Mouse (Mus musculus): Measurements from ENCODE around the gene Dnase2b. TPM values are rescaled to one million over a fixed set of nuclear protein-coding genes. Genes with fewer than 3 reads are reported as not detected.

The Dnase2b gene
- not detected for polyA plus RNA-seq (2012; fragmentation: generic; extraction: Trizol)
- long read RNA-seq, experiment 1 = 0 reads
- long read RNA-seq, experiment 2 = 0 reads

- H3K4me3 ChIP-seq (ENCODE audit: insufficient read depth, poor library complexity, severe bottlenecking) = no peak within 1 kb of the TSS
- TF ChIP-seq MYOD1 (IDR thresholded peaks at IDR 0.05; ENCODE audit: control insufficient read depth, insufficient read length, low read depth) = no peak
- no peak for TF ChIP-seq CTCF (IDR thresholded peaks at IDR 0.05; ENCODE audit: control insufficient read depth, insufficient read depth, insufficient read length)
- no peak for TF ChIP-seq CEBPB (IDR thresholded peaks at IDR 0.05; ENCODE audit: low read depth)
- TF ChIP-seq USF1 (IDR thresholded peaks at IDR 0.05; ENCODE audit: low read depth) = no peak
- no peak for TF ChIP-seq FOSL1 (IDR thresholded peaks at IDR 0.05; ENCODE audit: insufficient read depth, low read length, poor library complexity, severe bottlenecking)
- TF ChIP-seq MAX (IDR thresholded peaks at IDR 0.05) = no peak
- no peak for TF ChIP-seq MYOG (IDR thresholded peaks at IDR 0.05; ENCODE audit: control insufficient read depth, extremely low read depth, insufficient read length)
- H3K36me3 ChIP-seq (ENCODE audit: control insufficient read depth, insufficient read depth) = no peaks in the 10 kb centered on the region
Measured at GRCm38 (mm10) chr3:146615496-146615895, at the start of gene Dnase2b. Gene Dnase2b, minus strand, starts transcription at chr3:146615596.

GRCm38 (mm10) chr3:146661907-146662306, 46.5 kb upstream of the Dnase2b start:
- H3K79me3 ChIP-seq (ENCODE audit: low read depth) = no peaks in the 10 kb centered on the region
- no peak for TF ChIP-seq USF1 (IDR thresholded peaks at IDR 0.05; ENCODE audit: low read depth)
- no peak for TF ChIP-seq CTCF (IDR thresholded peaks at IDR 0.05; ENCODE audit: control insufficient read depth, insufficient read depth, insufficient read length)
- no peak for TF ChIP-seq FOSL1 (IDR thresholded peaks at IDR 0.05; ENCODE audit: insufficient read depth, low read length, poor library complexity, severe bottlenecking)
- no peak overlapping the region for H3K4me3 ChIP-seq (ENCODE audit: insufficient read depth, poor library complexity, severe bottlenecking)
- no peaks in the 10 kb centered on the region for H3K36me3 ChIP-seq (ENCODE audit: control insufficient read depth, insufficient read depth)
- H3K27me3 ChIP-seq (ENCODE audit: control insufficient read depth, insufficient read depth, insufficient read length) = no peaks in the 10 kb centered on the region
- H3ac ChIP-seq (ENCODE audit: control insufficient read depth, insufficient read length, low read depth) = no peak overlapping the region
- no peaks in the 10 kb centered on the region for H3K79me2 ChIP-seq (ENCODE audit: control insufficient read depth, insufficient read depth)

More at GRCm38 (mm10) chr3:146615496-146615895, at the start of gene Dnase2b:
- Histone ChIP-seq H3K27me3 (ENCODE audit: control insufficient read depth, insufficient read depth, insufficient read length) (no peaks in the 10 kb centered on the region), H3K79me3 (ENCODE audit: low read depth) (no peaks in the 10 kb centered on the region), H3K79me2 (ENCODE audit: control insufficient read depth, insufficient read depth) (no peaks in the 10 kb centered on the region), H3ac (ENCODE audit: control insufficient read depth, insufficient read length, low read depth) (no peak within 1 kb of the TSS)

GRCm38 (mm10) chr3:146661001-146661400, 45.6 kb upstream of the Dnase2b start:
- Histone ChIP-seq H3K79me3 (ENCODE audit: low read depth) (no peaks in the 10 kb centered on the region), H3K79me2 (ENCODE audit: control insufficient read depth, insufficient read depth) (no peaks in the 10 kb centered on the region), H3K36me3 (ENCODE audit: control insufficient read depth, insufficient read depth) (no peaks in the 10 kb centered on the region), H3K27me3 (ENCODE audit: control insufficient read depth, insufficient read depth, insufficient read length) (no peaks in the 10 kb centered on the region), H3ac (ENCODE audit: control insufficient read depth, insufficient read length, low read depth) (no peak overlapping the region), H3K4me3 (ENCODE audit: insufficient read depth, poor library complexity, severe bottlenecking) (no peak overlapping the region)
- TF ChIP-seq FOSL1 (IDR thresholded peaks at IDR 0.05; ENCODE audit: insufficient read depth, low read length, poor library complexity, severe bottlenecking) (no peak), MAX (IDR thresholded peaks at IDR 0.05) (no peak), CEBPB (IDR thresholded peaks at IDR 0.05; ENCODE audit: low read depth) (no peak), MYOD1 (IDR thresholded peaks at IDR 0.05; ENCODE audit: control insufficient read depth, insufficient read length, low read depth) (no peak), CTCF (IDR thresholded peaks at IDR 0.05; ENCODE audit: control insufficient read depth, insufficient read depth, insufficient read length) (no peak), MYOG (IDR thresholded peaks at IDR 0.05; ENCODE audit: control insufficient read depth, extremely low read depth, insufficient read length) (no peak), USF1 (IDR thresholded peaks at IDR 0.05; ENCODE audit: low read depth) (no peak)

- no peaks in the 10 kb centered on the region for H3K36me3 ChIP-seq (ENCODE audit: control insufficient read depth, insufficient read depth)
- no peaks in the 10 kb centered on the region for H3K27me3 ChIP-seq (ENCODE audit: control insufficient read depth, insufficient read depth, insufficient read length)
- H3K79me2 ChIP-seq (ENCODE audit: control insufficient read depth, insufficient read depth) = no peaks in the 10 kb centered on the region
- H3ac ChIP-seq (ENCODE audit: control insufficient read depth, insufficient read length, low read depth) = no peak overlapping the region
- TF ChIP-seq FOSL1 (IDR thresholded peaks at IDR 0.05; ENCODE audit: insufficient read depth, low read length, poor library complexity, severe bottlenecking) (no peak), MYOG (IDR thresholded peaks at IDR 0.05; ENCODE audit: control insufficient read depth, extremely low read depth, insufficient read length) (no peak), MYOD1 (IDR thresholded peaks at IDR 0.05; ENCODE audit: control insufficient read depth, insufficient read length, low read depth) (no peak), CTCF (IDR thresholded peaks at IDR 0.05; ENCODE audit: control insufficient read depth, insufficient read depth, insufficient read length) (no peak), USF1 (IDR thresholded peaks at IDR 0.05; ENCODE audit: low read depth) (no peak), CEBPB (IDR thresholded peaks at IDR 0.05; ENCODE audit: low read depth) (no peak), MAX (IDR thresholded peaks at IDR 0.05) (no peak)
- H3K4me3 ChIP-seq (ENCODE audit: insufficient read depth, poor library complexity, severe bottlenecking) = no peak overlapping the region
- H3K79me3 ChIP-seq (ENCODE audit: low read depth) = no peaks in the 10 kb centered on the region
Measured at GRCm38 (mm10) chr3:146659321-146659720, 43.9 kb upstream of the Dnase2b start.

GRCm38 (mm10) chr3:146658061-146658639, 42.8 kb upstream of the Dnase2b start:
- no peaks in the 10 kb centered on the region for H3K79me3 ChIP-seq (ENCODE audit: low read depth)
- no peaks in the 10 kb centered on the region for H3K36me3 ChIP-seq (ENCODE audit: control insufficient read depth, insufficient read depth)
- no peaks in the 10 kb centered on the region for H3K27me3 ChIP-seq (ENCODE audit: control insufficient read depth, insufficient read depth, insufficient read length)
- no peak for TF ChIP-seq MYOG (IDR thresholded peaks at IDR 0.05; ENCODE audit: control insufficient read depth, extremely low read depth, insufficient read length)
- no peak for TF ChIP-seq USF1 (IDR thresholded peaks at IDR 0.05; ENCODE audit: low read depth)
- TF ChIP-seq CEBPB (IDR thresholded peaks at IDR 0.05; ENCODE audit: low read depth) = no peak
- no peak for TF ChIP-seq MYOD1 (IDR thresholded peaks at IDR 0.05; ENCODE audit: control insufficient read depth, insufficient read length, low read depth)
- no peak for TF ChIP-seq CTCF (IDR thresholded peaks at IDR 0.05; ENCODE audit: control insufficient read depth, insufficient read depth, insufficient read length)
- no peak for TF ChIP-seq MAX (IDR thresholded peaks at IDR 0.05)
- TF ChIP-seq FOSL1 (IDR thresholded peaks at IDR 0.05; ENCODE audit: insufficient read depth, low read length, poor library complexity, severe bottlenecking) = no peak
- H3K79me2 ChIP-seq (ENCODE audit: control insufficient read depth, insufficient read depth) = no peaks in the 10 kb centered on the region
- H3K4me3 ChIP-seq (ENCODE audit: insufficient read depth, poor library complexity, severe bottlenecking) = no peak overlapping the region
- H3ac ChIP-seq (ENCODE audit: control insufficient read depth, insufficient read length, low read depth) = no peak overlapping the region

- TF ChIP-seq MYOG (IDR thresholded peaks at IDR 0.05; ENCODE audit: control insufficient read depth, extremely low read depth, insufficient read length) (no peak), CEBPB (IDR thresholded peaks at IDR 0.05; ENCODE audit: low read depth) (peak; percentile 59)
- no peak overlapping the region for H3ac ChIP-seq (ENCODE audit: control insufficient read depth, insufficient read length, low read depth)
- no peak overlapping the region for H3K4me3 ChIP-seq (ENCODE audit: insufficient read depth, poor library complexity, severe bottlenecking)
- no peaks in the 10 kb centered on the region for H3K79me3 ChIP-seq (ENCODE audit: low read depth)
- H3K27me3 ChIP-seq (ENCODE audit: control insufficient read depth, insufficient read depth, insufficient read length) = no peaks in the 10 kb centered on the region
- H3K36me3 ChIP-seq (ENCODE audit: control insufficient read depth, insufficient read depth) = no peaks in the 10 kb centered on the region
- no peaks in the 10 kb centered on the region for H3K79me2 ChIP-seq (ENCODE audit: control insufficient read depth, insufficient read depth)
Measured at GRCm38 (mm10) chr3:146657433-146657832, 42.0 kb upstream of the Dnase2b start.

Data from C2C12 (cell line).